Mouse (Mus musculus) midbrain, postnatal 0 days (tissue): ENCODE data around the gene Mafg. TPM values are rescaled to one million over a fixed set of nuclear protein-coding genes. Genes with fewer than 3 reads are reported as not detected.

ENCODE experiments used
- ATAC-seq: fragments of 200-750 bp; cut with Nextera tagmentation; 2 replicates; pipeline ENCODE4 v1.8.0; 2017; ENCODE audit warnings: moderate number of reproducible peaks, mild to moderate bottlenecking, moderate TSS enrichment, moderate library complexity; ENCODE audit not compliant: low FRiP score
- DNase-seq: peaks from one replicate; pipeline ENCODE4 v3.0.0-alpha.2; 2015; ENCODE audit warnings: low spot score
- H3K27ac ChIP-seq: fragments of 300-500 bp; sonication (generic); 2 replicates; pipeline ENCODE4 v1.5.1; 2014; ENCODE audit warnings: low read depth, mild to moderate bottlenecking, low read length, mixed read lengths
- H3K27me3 ChIP-seq: fragments of 300-500 bp; sonication (generic); 2 replicates; pipeline ENCODE4 v1.6.1; 2014; ENCODE audit warnings: low read length, control low read depth, mixed read lengths; ENCODE audit not compliant: insufficient read depth
- H3K36me3 ChIP-seq: fragments of 300-500 bp; sonication (generic); 2 replicates; pipeline ENCODE4 v1.6.1; 2014; ENCODE audit warnings: low read length, control low read depth, mixed read lengths; ENCODE audit not compliant: insufficient read depth
- H3K4me1 ChIP-seq: fragments of 300-500 bp; sonication (generic); 2 replicates; pipeline ENCODE4 v1.6.1; 2014; ENCODE audit warnings: mild to moderate bottlenecking, control low read depth, antibody characterized with exemption, low read length, mixed read lengths; ENCODE audit not compliant: insufficient read depth
- H3K4me2 ChIP-seq: fragments of 300-500 bp; sonication (generic); 2 replicates; pipeline ENCODE4 v1.6.1; 2014; ENCODE audit warnings: low read depth, mild to moderate bottlenecking, low read length, mixed read lengths; ENCODE audit not compliant: poor library complexity, severe bottlenecking
- H3K4me3 ChIP-seq: fragments of 300-500 bp; sonication (generic); 2 replicates; pipeline ENCODE4 v1.5.1; 2014; ENCODE audit warnings: low read depth, mild to moderate bottlenecking, low read length, moderate library complexity
- H3K9ac ChIP-seq: fragments of 300-500 bp; sonication (generic); replicated peaks from 2 replicates; pipeline ENCODE4 v1.6.1; 2014; ENCODE audit warnings: mild to moderate bottlenecking, low read length, moderate library complexity, mixed read lengths; ENCODE audit not compliant: poor library complexity, severe bottlenecking
- H3K9me3 ChIP-seq: fragments of 300-500 bp; sonication (generic); 2 replicates; pipeline ENCODE4 v1.6.1; 2016; ENCODE audit warnings: low read length, control low read depth
- CTCF ChIP-seq: IDR thresholded peaks from 2 replicates; pipeline ENCODE4 v1.5.1; 2016; ENCODE audit warnings: antibody characterized with exemption, mild to moderate bottlenecking
- WGBS: fragments of 180-500 bp; shearing (Covaris S2); extraction: QIAGEN DNeasy Blood & Tissue Kit; methylation state at CpG from one replicate; pipeline ENCODE4 v1.1.7; 2014; 5-methylcytosine and 5-hydroxymethylcytosine counted together
- polyA plus RNA-seq: library from polyadenylated mRNA; unstranded; fragments of >200 nt; fragmentation: Nextera tagmentation; extraction: Ambion mirVana; gene quantifications from 2 replicates; pipeline ENCODE4 v1.2.1, GENCODE M21; 2015
- total RNA-seq: library from RNA; depleted of rRNA; stranded (reverse); fragments of >200 nt; gene quantifications from 2 replicates; pipeline ENCODE4 v1.2.3, GENCODE M21; 2014

Gene Mafg
- total and polyA plus RNA-seq, 2 experiments from 2014 or later, result 41.7 to 42.1 TPM

DNA sequence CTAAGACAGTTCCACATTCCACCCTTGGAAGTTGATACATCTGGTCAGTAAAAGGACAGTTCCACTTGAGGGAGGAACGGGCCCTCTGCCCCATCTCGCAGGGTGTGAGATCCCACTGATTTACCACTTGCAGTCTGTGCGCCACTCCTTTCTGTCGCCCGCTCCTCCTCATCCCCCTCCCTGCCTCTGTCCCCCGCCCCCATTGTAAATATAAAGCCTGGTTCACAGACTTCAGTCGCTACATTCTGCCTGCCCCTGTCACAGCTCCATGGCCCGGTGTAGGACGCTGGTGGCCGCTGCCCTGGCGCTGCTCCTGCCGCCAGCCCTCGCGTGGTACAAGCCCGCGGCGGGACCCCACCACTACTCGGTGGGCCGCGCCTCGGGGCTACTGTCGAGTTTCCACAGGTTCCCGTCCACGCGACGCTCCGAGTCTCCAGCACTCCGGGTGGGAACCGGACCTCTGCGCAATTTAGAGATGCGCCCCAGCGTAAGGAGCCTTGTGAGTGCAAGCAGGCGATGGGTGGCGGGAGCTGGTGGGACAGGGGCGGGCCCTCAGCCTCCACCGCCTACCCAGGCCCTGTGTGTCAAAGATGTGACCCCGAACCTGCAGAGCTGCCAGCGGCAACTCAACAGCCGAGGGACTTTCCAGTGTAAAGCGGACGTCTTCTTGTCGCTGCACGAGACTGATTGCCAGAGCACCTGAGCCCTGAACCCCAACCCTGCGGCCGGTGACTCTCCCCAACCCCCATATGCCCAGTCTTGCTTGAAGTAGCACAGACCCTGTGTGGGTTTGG, 25.0 kb downstream of the Mafg start, which contains the start of gene Npb:
Gene Npb (plus strand): TSS at position 237 of the 794 bp plus-strand sequence.
- Histone ChIP-seq H3K36me3 (peaks cover 59% of the 10 kb centered on the region), H3K4me3 (no peak within 1 kb of the TSS), H3K9me3 (no peaks in the 10 kb centered on the region), H3K4me1 (no peaks in the 10 kb centered on the region), H3K4me2 (peak within 1 kb of the TSS; percentile 33), H3K9ac (0 out of 2 replicates have a peak within 1 kb of the TSS, but pooled peaks have one; percentile 33), H3K27ac (no peak within 1 kb of the TSS), H3K27me3 (no peaks in the 10 kb centered on the region)
- DNase-seq (no peak), ATAC-seq (no peak)
- 9% methylated on average over 45 of the region's 45 CpGs for WGBS
- TF ChIP-seq CTCF, result no peak

DNA sequence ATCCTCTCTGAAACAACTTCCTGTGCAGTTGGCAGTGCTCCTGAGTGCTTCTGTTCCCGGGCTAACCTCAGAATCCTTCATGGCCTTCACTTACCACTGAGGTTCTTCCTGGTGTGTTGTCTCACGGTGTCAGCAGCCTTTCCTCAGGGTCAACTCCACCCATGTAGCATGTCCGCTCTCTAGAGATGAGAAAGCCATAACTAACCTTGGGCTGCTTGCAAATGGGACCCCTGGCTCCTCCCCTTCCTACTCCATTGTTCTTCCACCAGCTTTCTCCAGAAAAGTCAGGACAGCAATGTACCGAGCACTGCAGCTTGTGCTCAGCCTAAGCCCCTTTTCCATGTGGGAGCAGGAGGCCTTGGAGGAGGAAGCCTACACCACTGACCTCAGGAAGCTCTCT, 26.6 kb downstream of the Mafg start:
- no peak for TF ChIP-seq CTCF
- H3K9ac ChIP-seq, result no peak overlapping the region
- H3K4me1 ChIP-seq, result no peaks in the 10 kb centered on the region
- H3K36me3 ChIP-seq, result peaks cover 57% of the 10 kb centered on the region
- WGBS, result 76% methylated on average over 4 of the region's 4 CpGs
- H3K27me3 ChIP-seq, result no peaks in the 10 kb centered on the region
- no peaks in the 10 kb centered on the region for H3K9me3 ChIP-seq
- no peak overlapping the region for H3K4me2 ChIP-seq
- no peak overlapping the region for H3K4me3 ChIP-seq
- DNase-seq (no peak), ATAC-seq (no peak)
- H3K27ac ChIP-seq, result no peak overlapping the region

DNA sequence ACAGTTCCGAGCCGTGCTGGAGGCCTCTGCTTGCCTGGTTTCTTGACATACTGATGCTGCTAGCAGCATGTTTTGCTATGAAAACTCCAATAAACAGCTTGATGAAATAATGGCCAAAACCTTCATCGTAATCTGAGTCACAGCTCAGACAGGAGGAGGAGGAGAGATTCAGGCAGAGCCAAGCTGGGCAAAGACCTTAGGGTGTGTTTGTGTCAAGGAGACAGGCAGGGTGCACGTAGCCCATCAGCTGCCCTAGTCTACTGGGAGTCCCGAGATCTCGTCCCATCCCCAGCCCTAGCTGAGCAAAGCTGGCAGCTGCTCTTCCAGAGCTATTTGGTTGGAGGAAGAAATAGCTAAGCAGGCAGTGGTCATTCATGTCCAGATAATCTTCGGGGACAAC, 27.7 kb downstream of the Mafg start:
- TF ChIP-seq CTCF, result no peak
- no peak for DNase-seq
- no peak overlapping the region for H3K4me2 ChIP-seq
- H3K4me1 ChIP-seq, result no peaks in the 10 kb centered on the region
- H3K4me3 ChIP-seq, result no peak overlapping the region
- no peak overlapping the region for H3K9ac ChIP-seq
- no peaks in the 10 kb centered on the region for H3K27me3 ChIP-seq
- H3K36me3 ChIP-seq, result peaks cover 46% of the 10 kb centered on the region
- H3K9me3 ChIP-seq, result no peaks in the 10 kb centered on the region
- 86% methylated on average over 7 of the region's 7 CpGs for WGBS
- no peak overlapping the region for H3K27ac ChIP-seq
- ATAC-seq, result no peak

DNA sequence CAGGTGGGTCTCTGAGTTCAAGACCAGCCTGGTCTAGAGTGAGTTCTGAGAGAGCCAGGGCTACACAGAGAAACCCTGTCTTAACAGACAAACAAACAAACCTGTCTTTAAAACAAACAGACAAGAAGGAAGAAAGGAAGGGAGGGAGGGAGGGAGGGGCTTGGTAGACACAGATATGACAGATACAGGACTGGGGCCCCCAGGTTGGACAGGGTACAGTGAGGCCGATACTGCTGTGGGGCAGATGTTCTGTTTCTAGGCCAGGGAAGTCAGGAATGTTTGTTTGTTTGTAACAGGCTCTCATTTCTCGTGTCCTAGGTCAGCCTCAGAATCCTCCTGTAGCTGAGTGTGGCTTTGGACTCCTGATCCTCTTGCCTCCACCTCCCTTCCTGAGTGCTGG, 29.9 kb downstream of the Mafg start:
- WGBS, result 79% methylated on average over 2 of the region's 2 CpGs
- DNase-seq (no peak), ATAC-seq (no peak)
- H3K27ac ChIP-seq, result no peak overlapping the region
- no peak overlapping the region for H3K4me3 ChIP-seq
- peaks cover 6% of the 10 kb centered on the region for H3K4me1 ChIP-seq
- no peak for TF ChIP-seq CTCF
- H3K4me2 ChIP-seq, result no peak overlapping the region
- H3K9me3 ChIP-seq, result no peaks in the 10 kb centered on the region
- H3K36me3 ChIP-seq, result peaks cover 39% of the 10 kb centered on the region
- H3K27me3 ChIP-seq, result no peaks in the 10 kb centered on the region
- H3K9ac ChIP-seq, result no peak overlapping the region

DNA sequence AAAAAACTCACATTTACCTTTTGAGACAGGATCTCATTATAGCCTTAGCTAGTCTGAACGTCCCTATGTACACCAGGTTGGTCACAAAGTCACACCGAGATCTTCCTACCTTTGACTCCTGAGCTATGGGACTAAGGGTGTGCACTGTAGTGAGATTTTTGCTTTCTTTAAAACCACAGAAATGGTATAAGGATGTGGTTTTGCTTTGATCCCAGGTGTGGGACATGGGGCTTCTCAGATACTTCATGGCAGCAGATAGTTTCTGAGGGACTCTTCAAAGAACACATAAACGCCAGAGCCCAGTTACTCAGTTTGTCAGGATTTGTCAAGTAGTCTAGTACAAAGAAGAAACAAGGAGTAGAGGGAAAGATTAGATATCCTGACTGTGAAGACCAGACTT, 32.7 kb downstream of the Mafg start:
- whole genome bisulfite sequencing, result 98% methylated on average over 3 of the region's 3 CpGs
- Histone ChIP-seq H3K9me3 (no peaks in the 10 kb centered on the region), H3K4me3 (no peak overlapping the region), H3K9ac (no peak overlapping the region), H3K27me3 (no peaks in the 10 kb centered on the region), H3K27ac (no peak overlapping the region), H3K4me1 (peaks cover 12% of the 10 kb centered on the region), H3K36me3 (peaks cover 34% of the 10 kb centered on the region), H3K4me2 (no peak overlapping the region)
- ATAC-seq (no peak), DNase-seq (no peak)
- no peak for TF ChIP-seq CTCF

DNA sequence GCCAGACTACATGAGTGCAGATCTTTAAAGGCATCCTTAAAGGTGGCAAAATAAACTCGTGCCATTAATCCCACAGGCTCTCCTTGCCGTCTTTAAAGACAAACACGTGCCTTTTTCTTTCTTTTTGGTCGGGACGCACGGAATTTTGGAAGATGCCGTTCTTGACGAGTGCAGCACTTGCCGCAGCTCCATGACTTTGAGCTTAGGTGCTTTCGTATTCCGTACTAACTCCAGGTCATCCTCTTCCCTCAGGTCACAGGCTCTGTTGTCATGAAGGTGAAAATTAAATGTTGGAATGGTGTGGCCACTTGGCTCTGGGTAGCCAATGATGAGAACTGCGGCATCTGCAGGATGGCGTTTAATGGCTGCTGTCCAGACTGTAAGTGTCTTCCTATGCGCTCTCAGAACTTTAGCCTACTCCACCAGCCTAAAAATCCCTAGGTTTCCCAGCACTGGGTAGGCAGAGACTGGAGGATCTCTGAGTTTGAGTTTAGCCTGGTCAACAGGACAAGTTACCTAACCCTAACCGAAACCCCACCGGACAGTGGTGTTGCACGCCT, 34.3 kb downstream of the Mafg start:
- 49% methylated on average over 17 of the region's 17 CpGs for WGBS
- TF ChIP-seq CTCF, result no peak
- H3K4me3 ChIP-seq, result peak overlapping the region; percentile 99
- no peaks in the 10 kb centered on the region for H3K9me3 ChIP-seq
- H3K4me2 ChIP-seq, result peak overlapping the region; percentile 84
- DNase-seq (no peak), ATAC-seq (no peak)
- H3K4me1 ChIP-seq, result peaks cover 12% of the 10 kb centered on the region
- H3K9ac ChIP-seq, result peak overlapping the region; percentile 97
- H3K27me3 ChIP-seq, result no peaks in the 10 kb centered on the region
- H3K27ac ChIP-seq, result peak overlapping the region; percentile 67; the same call in 1 of the 2 replicates
- H3K36me3 ChIP-seq, result peaks cover 32% of the 10 kb centered on the region
